Mouse (Mus musculus) CD4-positive, CD25-positive, alpha-beta regulatory T cell, adult 4 months (primary cell): ENCODE measurements at regions not wholly inside any gene's neighbourhood (a gene's known extent, or its start where the extent isn't known, plus 50 kb on each side); places are given as distances from the start of the nearest gene placed in this dataset.

Experiments
- ATAC-seq: one replicate; pipeline ENCODE4 v1.8.0; 2017

GRCm38 (mm10) chr17:47139730-47140231, 129.4 kb upstream of the Ubr2 start:
- ATAC-seq: peak; percentile 94

GRCm38 (mm10) chr17:47139171-47139617, 128.8 kb upstream of the Ubr2 start:
- no peak for ATAC-seq

GRCm38 (mm10) chr17:47138174-47138573, 127.8 kb upstream of the Ubr2 start:
- ATAC-seq: no peak

- no peak for ATAC-seq
Observed at GRCm38 (mm10) chr17:47135391-47135790, 125.0 kb upstream of the Ubr2 start.

GRCm38 (mm10) chr17:47133785-47134184, 123.4 kb upstream of the Ubr2 start:
- no peak for ATAC-seq

GRCm38 (mm10) chr17:47127571-47127970, 117.2 kb upstream of the Ubr2 start:
- no peak for ATAC-seq

- ATAC-seq: peak; percentile 45
Observed at GRCm38 (mm10) chr17:47123576-47123975, 113.2 kb upstream of the Ubr2 start.

- no peak for ATAC-seq
Observed at GRCm38 (mm10) chr17:47122221-47122620, 111.9 kb upstream of the Ubr2 start.

- ATAC-seq: no peak
Observed at GRCm38 (mm10) chr17:47118010-47118409, 107.7 kb upstream of the Ubr2 start.

GRCm38 (mm10) chr17:47115754-47116153, 105.4 kb upstream of the Ubr2 start:
- peak; percentile 54 for ATAC-seq

GRCm38 (mm10) chr17:47115141-47115540, 104.8 kb upstream of the Ubr2 start:
- no peak for ATAC-seq

- ATAC-seq: no peak
Observed at GRCm38 (mm10) chr17:47114736-47115135, 104.4 kb upstream of the Ubr2 start.

GRCm38 (mm10) chr17:47112556-47113225, 102.3 kb upstream of the Ubr2 start:
- no peak for ATAC-seq

GRCm38 (mm10) chr17:47110836-47111235, 100.5 kb upstream of the Ubr2 start:
- no peak for ATAC-seq

GRCm38 (mm10) chr17:47104328-47104727, 94.0 kb upstream of the Ubr2 start:
- no peak for ATAC-seq

GRCm38 (mm10) chr17:47095191-47095590, 84.8 kb upstream of the Ubr2 start:
- no peak for ATAC-seq

GRCm38 (mm10) chr17:47092076-47092475, 81.7 kb upstream of the Ubr2 start:
- ATAC-seq: no peak

GRCm38 (mm10) chr17:47089769-47090168, 79.4 kb upstream of the Ubr2 start:
- ATAC-seq: no peak

GRCm38 (mm10) chr17:47069206-47069605, 58.9 kb upstream of the Ubr2 start:
- ATAC-seq: no peak

- ATAC-seq: no peak
Observed at GRCm38 (mm10) chr17:47065307-47065901, 55.0 kb upstream of the Ubr2 start.

- no peak for ATAC-seq
Observed at GRCm38 (mm10) chr17:47064592-47065306, 54.4 kb upstream of the Ubr2 start.

GRCm38 (mm10) chr17:47064006-47064405, 53.6 kb upstream of the Ubr2 start:
- ATAC-seq: no peak

- ATAC-seq: no peak
Observed at GRCm38 (mm10) chr17:47061031-47061620, 50.8 kb upstream of the Ubr2 start.
